Mouse (Mus musculus): ENCODE data around the gene Lrp11. TPM values are rescaled to one million over a fixed set of nuclear protein-coding genes. Genes with fewer than 3 reads are reported as not detected.

Gene Lrp11
- polyA plus RNA-seq, 1 experiment: 7.9 TPM

GRCm38 (mm10) chr10:7649059-7649458 is 59.5 kb downstream of the Lrp11 start:
- Histone ChIP-seq H3K27me3 (ENCODE audit: control insufficient read depth, insufficient read depth, insufficient read length) (no peaks in the 10 kb centered on the region), H3K79me2 (ENCODE audit: control insufficient read depth, insufficient read depth) (peaks cover 50% of the 10 kb centered on the region), H3K79me3 (ENCODE audit: low read depth) (peaks cover 46% of the 10 kb centered on the region), H3ac (ENCODE audit: control insufficient read depth, insufficient read length, low read depth) (no peak overlapping the region), H3K4me3 (ENCODE audit: insufficient read depth, poor library complexity, severe bottlenecking) (no peak overlapping the region), H3K36me3 (ENCODE audit: control insufficient read depth, insufficient read depth) (peaks cover 49% of the 10 kb centered on the region)
- no peak for TF ChIP-seq MAX (IDR thresholded peaks at IDR 0.05)
- TF ChIP-seq CTCF (IDR thresholded peaks at IDR 0.05; ENCODE audit: control insufficient read depth, insufficient read depth, insufficient read length): no peak
- no peak for TF ChIP-seq USF1 (IDR thresholded peaks at IDR 0.05; ENCODE audit: low read depth)
- no peak for TF ChIP-seq CEBPB (IDR thresholded peaks at IDR 0.05; ENCODE audit: low read depth)
- no peak for TF ChIP-seq MYOG (IDR thresholded peaks at IDR 0.05; ENCODE audit: control insufficient read depth, extremely low read depth, insufficient read length)
- no peak for TF ChIP-seq MYOD1 (IDR thresholded peaks at IDR 0.05; ENCODE audit: control insufficient read depth, insufficient read length, low read depth)
- TF ChIP-seq FOSL1 (IDR thresholded peaks at IDR 0.05; ENCODE audit: insufficient read depth, low read length, poor library complexity, severe bottlenecking): no peak

- no peak overlapping the region for H3ac ChIP-seq (ENCODE audit: control insufficient read depth, insufficient read length, low read depth)
- H3K27me3 ChIP-seq (ENCODE audit: control insufficient read depth, insufficient read depth, insufficient read length): no peaks in the 10 kb centered on the region
- peaks cover 37% of the 10 kb centered on the region for H3K36me3 ChIP-seq (ENCODE audit: control insufficient read depth, insufficient read depth)
- H3K79me2 ChIP-seq (ENCODE audit: control insufficient read depth, insufficient read depth): peaks cover 70% of the 10 kb centered on the region
- TF ChIP-seq MAX (IDR thresholded peaks at IDR 0.05): no peak
- TF ChIP-seq CEBPB (IDR thresholded peaks at IDR 0.05; ENCODE audit: low read depth): no peak
- no peak for TF ChIP-seq USF1 (IDR thresholded peaks at IDR 0.05; ENCODE audit: low read depth)
- no peak for TF ChIP-seq MYOD1 (IDR thresholded peaks at IDR 0.05; ENCODE audit: control insufficient read depth, insufficient read length, low read depth)
- no peak for TF ChIP-seq CTCF (IDR thresholded peaks at IDR 0.05; ENCODE audit: control insufficient read depth, insufficient read depth, insufficient read length)
- no peak for TF ChIP-seq FOSL1 (IDR thresholded peaks at IDR 0.05; ENCODE audit: insufficient read depth, low read length, poor library complexity, severe bottlenecking)
- TF ChIP-seq MYOG (IDR thresholded peaks at IDR 0.05; ENCODE audit: control insufficient read depth, extremely low read depth, insufficient read length): no peak
- no peak overlapping the region for H3K4me3 ChIP-seq (ENCODE audit: insufficient read depth, poor library complexity, severe bottlenecking)
- peaks cover 66% of the 10 kb centered on the region for H3K79me3 ChIP-seq (ENCODE audit: low read depth)
Measured at GRCm38 (mm10) chr10:7651057-7651456, 61.5 kb downstream of the Lrp11 start.

GRCm38 (mm10) chr10:7662471-7663141 is 73.0 kb downstream of the Lrp11 start:
- Histone ChIP-seq H3K4me3 (ENCODE audit: insufficient read depth, poor library complexity, severe bottlenecking) (peak overlapping the region; percentile 82), H3K27me3 (ENCODE audit: control insufficient read depth, insufficient read depth, insufficient read length) (no peaks in the 10 kb centered on the region), H3K79me3 (ENCODE audit: low read depth) (peaks cover 52% of the 10 kb centered on the region), H3K36me3 (ENCODE audit: control insufficient read depth, insufficient read depth) (peaks cover 4% of the 10 kb centered on the region), H3K79me2 (ENCODE audit: control insufficient read depth, insufficient read depth) (peaks cover 68% of the 10 kb centered on the region), H3ac (ENCODE audit: control insufficient read depth, insufficient read length, low read depth) (peak overlapping the region; percentile 97)
- no peak for TF ChIP-seq MYOG (IDR thresholded peaks at IDR 0.05; ENCODE audit: control insufficient read depth, extremely low read depth, insufficient read length)
- TF ChIP-seq MAX (IDR thresholded peaks at IDR 0.05): no peak
- TF ChIP-seq MYOD1 (IDR thresholded peaks at IDR 0.05; ENCODE audit: control insufficient read depth, insufficient read length, low read depth): no peak
- TF ChIP-seq CEBPB (IDR thresholded peaks at IDR 0.05; ENCODE audit: low read depth): no peak
- no peak for TF ChIP-seq FOSL1 (IDR thresholded peaks at IDR 0.05; ENCODE audit: insufficient read depth, low read length, poor library complexity, severe bottlenecking)
- no peak for TF ChIP-seq CTCF (IDR thresholded peaks at IDR 0.05; ENCODE audit: control insufficient read depth, insufficient read depth, insufficient read length)
- no peak for TF ChIP-seq USF1 (IDR thresholded peaks at IDR 0.05; ENCODE audit: low read depth)

- Histone ChIP-seq H3K79me2 (ENCODE audit: control insufficient read depth, insufficient read depth) (peaks cover 68% of the 10 kb centered on the region), H3K79me3 (ENCODE audit: low read depth) (peaks cover 52% of the 10 kb centered on the region), H3K27me3 (ENCODE audit: control insufficient read depth, insufficient read depth, insufficient read length) (no peaks in the 10 kb centered on the region), H3ac (ENCODE audit: control insufficient read depth, insufficient read length, low read depth) (peak overlapping the region; percentile 97), H3K36me3 (ENCODE audit: control insufficient read depth, insufficient read depth) (no peaks in the 10 kb centered on the region), H3K4me3 (ENCODE audit: insufficient read depth, poor library complexity, severe bottlenecking) (peak overlapping the region; percentile 82)
- TF ChIP-seq CTCF (IDR thresholded peaks at IDR 0.05; ENCODE audit: control insufficient read depth, insufficient read depth, insufficient read length) (no peak), MAX (IDR thresholded peaks at IDR 0.05) (peak; percentile 76), CEBPB (IDR thresholded peaks at IDR 0.05; ENCODE audit: low read depth) (no peak), MYOG (IDR thresholded peaks at IDR 0.05; ENCODE audit: control insufficient read depth, extremely low read depth, insufficient read length) (no peak)
Measured at GRCm38 (mm10) chr10:7663159-7664026, 73.8 kb downstream of the Lrp11 start.

GRCm38 (mm10) chr10:7664027-7664526 is 74.5 kb downstream of the Lrp11 start:
- Histone ChIP-seq H3K36me3 (ENCODE audit: control insufficient read depth, insufficient read depth) (no peaks in the 10 kb centered on the region), H3K79me2 (ENCODE audit: control insufficient read depth, insufficient read depth) (peaks cover 64% of the 10 kb centered on the region), H3ac (ENCODE audit: control insufficient read depth, insufficient read length, low read depth) (peak overlapping the region; percentile 14), H3K4me3 (ENCODE audit: insufficient read depth, poor library complexity, severe bottlenecking) (peak overlapping the region; percentile 82), H3K79me3 (ENCODE audit: low read depth) (peaks cover 47% of the 10 kb centered on the region), H3K27me3 (ENCODE audit: control insufficient read depth, insufficient read depth, insufficient read length) (no peaks in the 10 kb centered on the region)
- no peak for TF ChIP-seq CEBPB (IDR thresholded peaks at IDR 0.05; ENCODE audit: low read depth)
- TF ChIP-seq MYOD1 (IDR thresholded peaks at IDR 0.05; ENCODE audit: control insufficient read depth, insufficient read length, low read depth): no peak
- no peak for TF ChIP-seq MAX (IDR thresholded peaks at IDR 0.05)
- TF ChIP-seq MYOG (IDR thresholded peaks at IDR 0.05; ENCODE audit: control insufficient read depth, extremely low read depth, insufficient read length): no peak
- TF ChIP-seq FOSL1 (IDR thresholded peaks at IDR 0.05; ENCODE audit: insufficient read depth, low read length, poor library complexity, severe bottlenecking): no peak
- no peak for TF ChIP-seq CTCF (IDR thresholded peaks at IDR 0.05; ENCODE audit: control insufficient read depth, insufficient read depth, insufficient read length)
- no peak for TF ChIP-seq USF1 (IDR thresholded peaks at IDR 0.05; ENCODE audit: low read depth)

All from C2C12 (cell line).